Mouse (Mus musculus): Measurements from ENCODE around the gene Bcap29. TPM values are rescaled to one million over a fixed set of nuclear protein-coding genes. Genes with fewer than 3 reads are reported as not detected.

The Bcap29 gene
- polyA plus RNA-seq (2015; fragmentation: Illumina TruSeq; extraction: RNeasy Lipid Tissue Mini Kit (QIAGEN cat#74804); ENCODE audit: insufficient read depth, low replicate concordance): 52.6 TPM

DNA sequence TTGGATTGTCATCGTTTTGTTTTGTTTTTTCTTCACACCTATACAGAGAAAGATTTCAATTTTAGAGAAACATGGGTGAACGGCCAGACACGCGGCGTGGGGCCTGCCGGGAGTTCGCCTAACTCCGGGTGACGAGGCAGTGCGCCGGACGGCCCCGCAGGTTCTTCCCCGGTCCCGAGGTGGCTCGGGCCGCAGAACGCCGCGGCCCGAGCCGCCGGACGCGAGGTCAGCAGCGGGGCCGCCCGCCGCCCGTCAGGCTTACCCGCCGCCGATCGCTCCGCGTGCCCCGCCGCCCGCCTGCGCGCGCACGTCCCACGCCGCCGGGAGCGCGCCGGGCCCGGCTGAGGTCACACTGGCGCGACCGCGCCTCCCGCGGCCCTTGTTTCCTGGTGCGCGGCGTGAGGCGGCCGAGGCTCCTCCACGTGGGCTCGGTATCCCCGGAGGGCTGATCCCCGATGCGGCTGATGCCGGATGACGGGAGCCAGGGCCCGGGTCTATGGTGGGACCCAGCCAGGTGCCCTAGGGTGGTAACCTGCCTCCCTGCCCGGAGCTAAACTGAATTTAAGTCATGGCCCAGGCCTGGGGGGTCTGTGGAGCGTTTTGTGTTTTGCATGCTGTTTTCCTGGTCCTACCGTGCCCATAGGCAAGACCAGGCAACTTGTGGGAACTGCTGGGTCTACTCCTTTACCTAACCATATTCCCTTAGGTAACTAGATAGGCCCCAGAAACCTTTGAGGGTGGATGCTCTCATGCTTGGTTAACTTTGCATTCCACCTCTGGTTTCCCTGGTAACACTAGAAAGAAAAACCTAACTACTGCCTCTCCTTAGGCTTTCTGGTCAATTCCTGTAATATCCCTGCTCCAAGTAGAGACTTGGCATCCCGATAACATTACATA is at the start of gene Bcap29:
Bcap29 (minus strand) TSS at position 316 of the 897 bp plus-strand sequence.

DNA sequence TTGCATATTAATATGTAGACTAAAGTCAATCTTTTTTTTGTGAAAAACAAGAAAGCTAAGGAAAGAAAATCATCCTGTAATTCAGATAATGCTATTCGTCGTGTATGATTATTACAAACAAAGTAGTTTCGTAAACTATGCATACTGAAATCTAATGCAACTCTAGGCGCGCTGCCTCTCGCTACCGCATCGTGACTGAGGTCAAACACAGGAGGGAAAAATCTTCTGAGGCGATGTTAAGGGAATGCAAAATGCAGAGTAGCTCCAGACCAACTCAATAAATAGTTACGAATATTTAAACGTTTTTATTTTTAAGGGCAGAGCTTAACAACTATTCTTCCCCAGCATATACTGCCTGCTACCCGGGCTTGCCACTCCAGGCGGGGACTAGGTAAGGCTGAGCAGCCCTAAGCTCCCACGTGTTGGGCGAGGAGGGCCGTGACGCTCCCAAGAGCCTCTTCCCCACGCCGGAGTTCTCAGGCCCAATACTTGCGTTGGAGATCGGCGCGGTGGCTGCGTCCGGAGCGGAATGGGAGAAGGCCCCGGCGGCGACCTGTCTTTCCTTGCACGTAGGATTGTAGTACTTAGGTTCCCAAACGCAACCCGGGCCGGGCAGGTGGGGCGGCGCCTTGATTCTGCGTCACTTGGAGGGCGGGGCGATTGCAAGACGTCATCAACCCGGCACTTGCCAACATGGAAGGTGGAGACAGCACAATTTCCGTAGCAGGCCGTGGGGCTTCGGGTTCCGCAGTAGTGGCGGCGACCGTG is 19.9 kb upstream of the Bcap29 start, which contains the start of the genes Dus4l and Cog5:
Dus4l (minus strand) TSS at position 630 of the 768 bp plus-strand sequence.
Cog5 (plus strand) TSS at position 673 of the 768 bp plus-strand sequence.

Other genes with a start within 250 kb of the Bcap29 start
- 0.15 TPM for gene Slc26a3, start 243.8 kb downstream of the Bcap29 start, polyA plus RNA-seq (2015; fragmentation: Illumina TruSeq; extraction: RNeasy Lipid Tissue Mini Kit (QIAGEN cat#74804); ENCODE audit: insufficient read depth, low replicate concordance)
- gene Cbll1, start 135.0 kb downstream of the Bcap29 start, polyA plus RNA-seq (2015; fragmentation: Illumina TruSeq; extraction: RNeasy Lipid Tissue Mini Kit (QIAGEN cat#74804); ENCODE audit: insufficient read depth, low replicate concordance): 24.3 TPM
- not detected for gene Slc26a4, start 74.7 kb downstream of the Bcap29 start, polyA plus RNA-seq (2015; fragmentation: Illumina TruSeq; extraction: RNeasy Lipid Tissue Mini Kit (QIAGEN cat#74804); ENCODE audit: insufficient read depth, low replicate concordance)
- 13.4 TPM for gene Dus4l, start 20.2 kb upstream of the Bcap29 start, polyA plus RNA-seq (2015; fragmentation: Illumina TruSeq; extraction: RNeasy Lipid Tissue Mini Kit (QIAGEN cat#74804); ENCODE audit: insufficient read depth, low replicate concordance)
- gene Cog5, start 20.2 kb upstream of the Bcap29 start, polyA plus RNA-seq (2015; fragmentation: Illumina TruSeq; extraction: RNeasy Lipid Tissue Mini Kit (QIAGEN cat#74804); ENCODE audit: insufficient read depth, low replicate concordance): 77.5 TPM
- gene Gpr22, start 79.3 kb upstream of the Bcap29 start, polyA plus RNA-seq (2015; fragmentation: Illumina TruSeq; extraction: RNeasy Lipid Tissue Mini Kit (QIAGEN cat#74804); ENCODE audit: insufficient read depth, low replicate concordance): not detected